ENCODE assay signal across 8 mouse cellular contexts in genomic region chr1:74800424-74800888, GRCm38 (mm10). TPM values are rescaled to one million over a fixed set of nuclear protein-coding genes. Genes with fewer than 3 reads are reported as not detected.
DNase-seq lines count a peak whose midpoint lies in the region; ATAC-seq lines count a peak whose summit lies in the region.

No protein-coding gene starts in this region.

- H3K9me3 ChIP-seq in embryonic facial prominence, embryonic 10.5 days, result no peaks in the 10 kb centered on the region

- H3K4me3 ChIP-seq in embryonic facial prominence, embryonic 10.5 days, result peak overlapping the region; percentile 41

- DNase-seq in left cerebral cortex, postnatal 14 days (ENCODE audit: low spot score in 2 of 2), result peak; percentile 49 to 63
- DNase-seq in left cerebral cortex, postnatal 10 days (ENCODE audit: extremely low spot score in 1 of 2, low spot score in 2 of 2), result no peak
- DNase-seq in embryonic facial prominence, embryonic 10.5 days (ENCODE audit: low spot score), result peak; percentile 47
- DNase-seq in neural tube, embryonic 10.5 days (ENCODE audit: extremely low spot score, low spot score), result peak; percentile 42
- no peak for DNase-seq in testis, postnatal 10 days (ENCODE audit: low spot score)
- no peak for DNase-seq in thymus, postnatal 14 days
- no peak for DNase-seq in adrenal gland, adult 2 months

- intact Hi-C loops in left cerebral cortex, postnatal 14 days (cut with DNase I), result no loop called here
- intact Hi-C loops in left cerebral cortex, postnatal 10 days (cut with DNase I), result no loop called here

- peak; percentile 11 for ATAC-seq in inflammation-experienced regulatory T-cells, adult 6 months

- H3K36me3 ChIP-seq in embryonic facial prominence, embryonic 10.5 days (replicated peaks), result no peaks in the 10 kb centered on the region

- under 1% methylated on average over 29 of the region's 29 CpGs for WGBS in embryonic facial prominence, embryonic 10.5 days

- no peak overlapping the region for H3K27ac ChIP-seq in embryonic facial prominence, embryonic 10.5 days (replicated peaks)

- peaks cover 100% of the 10 kb centered on the region for H3K27me3 ChIP-seq in embryonic facial prominence, embryonic 10.5 days (replicated peaks; ENCODE audit: low read depth, poor library complexity, severe bottlenecking)

- H3K4me1 ChIP-seq in embryonic facial prominence, embryonic 10.5 days, result peaks cover 69% of the 10 kb centered on the region

RNA-seq across cellular contexts. Expression of gene Wnt10a, which starts 9.1 kb away (rescaled TPM):
- 1 to 10 TPM; 2.7 to 3.4 TPM for total RNA-seq in left cerebral cortex, postnatal 14 days (2021)
- 1 to 10 TPM in 1 of 2 experiments, under 1 TPM in 1; 0.87 to 1.1 TPM for total RNA-seq in left cerebral cortex, postnatal 10 days (2021)
- 0.70 and 1.2 TPM in 2 replicates for polyA plus RNA-seq in embryonic facial prominence, embryonic 10.5 days (2016; fragmentation: Nextera tagmentation; extraction: Ambion mirVana)
- polyA plus RNA-seq in inflammation-experienced regulatory T-cells, adult 6 months (2017; shearing (Covaris generic)), result under 1 TPM in 1 of 3 experiments, not detected in 2; 0.19 TPM
- 1 to 10 TPM in 1 of 2 experiments, under 1 TPM in 1; 0.23 to 1.2 TPM for total RNA-seq in adrenal gland, adult 2 months (2021)
- 2.1 and 2.4 TPM in 2 replicates for polyA plus RNA-seq in adrenal gland, adult 2 months (2012; rRNA removed)

RNA-seq across cellular contexts. Expression of gene Wnt6, which starts 28.8 kb away (rescaled TPM):
- total RNA-seq in left cerebral cortex, postnatal 14 days (2021), result 1 to 10 TPM; 2.0 to 2.8 TPM
- 1 to 10 TPM; 1.2 to 1.7 TPM for total RNA-seq in left cerebral cortex, postnatal 10 days (2021)
- polyA plus RNA-seq in embryonic facial prominence, embryonic 10.5 days (2016; fragmentation: Nextera tagmentation; extraction: Ambion mirVana), result 26.5 and 26.6 TPM in 2 replicates
- not detected for polyA plus RNA-seq in inflammation-experienced regulatory T-cells, adult 6 months (2017; shearing (Covaris generic))
- 1 to 10 TPM; 2.3 to 5.7 TPM for total RNA-seq in adrenal gland, adult 2 months (2021)
- 11.5 and 17.1 TPM in 2 replicates for polyA plus RNA-seq in adrenal gland, adult 2 months (2012; rRNA removed)

RNA-seq across cellular contexts. Expression of gene Prkag3, which starts 51.4 kb away (rescaled TPM):
- not detected for total RNA-seq in left cerebral cortex, postnatal 14 days (2021)
- total RNA-seq in left cerebral cortex, postnatal 10 days (2021), result not detected
- polyA plus RNA-seq in embryonic facial prominence, embryonic 10.5 days (2016; fragmentation: Nextera tagmentation; extraction: Ambion mirVana), result 0.11 TPM in 1 of 2 replicates, not detected in the other
- polyA plus RNA-seq in inflammation-experienced regulatory T-cells, adult 6 months (2017; shearing (Covaris generic)), result not detected
- under 1 TPM in 1 of 2 experiments, not detected in 1; 0.17 TPM for total RNA-seq in adrenal gland, adult 2 months (2021)
- polyA plus RNA-seq in adrenal gland, adult 2 months (2012; rRNA removed), result 0.20 and 0.26 TPM in 2 replicates

RNA-seq across cellular contexts. Expression of gene Cdk5r2, which starts 54.3 kb away (rescaled TPM):
- 100 to 1,000 TPM; 566 to 585 TPM for total RNA-seq in left cerebral cortex, postnatal 14 days (2021)
- total RNA-seq in left cerebral cortex, postnatal 10 days (2021), result 100 to 1,000 TPM; 474 to 481 TPM
- 0.21 and 0.39 TPM in 2 replicates for polyA plus RNA-seq in embryonic facial prominence, embryonic 10.5 days (2016; fragmentation: Nextera tagmentation; extraction: Ambion mirVana)
- polyA plus RNA-seq in inflammation-experienced regulatory T-cells, adult 6 months (2017; shearing (Covaris generic)), result not detected
- 1 to 10 TPM; 3.1 to 4.6 TPM for total RNA-seq in adrenal gland, adult 2 months (2021)
- 8.7 and 11.6 TPM in 2 replicates for polyA plus RNA-seq in adrenal gland, adult 2 months (2012; rRNA removed)

Comparison
In these comparisons a context has a peak if more than half of its experiments do, and no peak if none do; other contexts are left out.
1. DNase-seq: peak in left cerebral cortex, postnatal 14 days (2 of 2), embryonic facial prominence, embryonic 10.5 days (single experiment) and neural tube, embryonic 10.5 days (single experiment); none in left cerebral cortex, postnatal 10 days (0 of 2), testis, postnatal 10 days (single experiment), thymus, postnatal 14 days (single experiment) and adrenal gland, adult 2 months (single experiment).